Mouse (Mus musculus) kidney, adult 11 months (tissue): Measurements from ENCODE around the gene 2010003K11Rik.

Experiments
- DNase-seq: peaks from one replicate; pipeline ENCODE4 v3.0.0; 2022

The 2010003K11Rik gene

DNA sequence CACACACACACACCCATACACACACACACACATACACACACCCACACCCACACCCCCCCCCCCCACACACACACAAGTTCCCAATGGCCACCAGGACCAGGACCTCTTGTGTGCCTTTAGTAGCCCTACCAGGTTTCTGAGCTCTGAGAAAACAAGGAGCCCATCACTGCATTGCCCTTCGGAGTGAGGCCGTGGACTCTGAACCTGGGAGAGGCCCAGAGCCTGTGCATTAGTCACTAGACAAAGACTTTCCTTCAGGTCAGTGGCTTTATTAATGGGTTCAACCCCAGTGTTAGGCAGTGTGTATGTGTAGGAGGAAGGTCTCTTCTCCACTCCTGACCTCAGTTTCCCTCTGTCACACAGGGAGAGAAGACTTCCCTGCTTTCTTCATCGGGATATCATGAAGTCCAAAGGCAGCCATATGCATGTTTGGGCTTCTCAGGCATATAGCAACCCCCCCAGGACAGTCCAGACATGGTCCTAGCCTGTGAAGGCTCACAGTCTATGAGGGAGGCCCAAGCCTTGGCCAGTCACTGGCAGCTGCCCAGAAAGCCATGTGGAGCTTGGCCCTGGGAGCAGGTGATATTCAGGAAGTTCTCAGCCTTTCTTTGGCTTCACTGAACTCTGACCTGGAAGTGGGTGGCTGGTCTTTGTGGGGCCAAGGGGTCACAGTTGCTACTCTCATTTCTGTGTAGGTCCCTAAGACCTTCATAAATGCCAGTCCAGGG lies 1.7 kb downstream of the 2010003K11Rik start:
- peak; percentile 75 for DNase-seq

DNA sequence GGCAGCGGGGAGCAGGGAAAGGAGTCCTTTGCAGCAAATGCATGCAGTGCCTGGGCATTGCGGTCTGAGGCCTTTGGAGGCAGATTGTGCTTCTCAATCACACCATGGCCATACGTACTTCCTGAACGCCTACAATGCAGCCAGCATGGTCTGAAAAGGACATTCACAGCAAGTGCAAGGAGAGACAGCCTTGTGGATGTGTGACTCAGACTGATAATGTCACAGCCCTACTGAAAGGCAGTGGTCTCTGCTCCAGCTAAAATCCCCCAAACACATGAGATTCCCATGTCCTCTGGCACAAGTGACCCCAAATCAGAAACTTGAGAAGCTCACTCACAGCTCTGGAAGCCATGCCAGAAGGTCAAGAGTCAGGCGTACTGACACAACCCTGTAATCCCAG lies 2.6 kb downstream of the 2010003K11Rik start:
- no peak for DNase-seq

DNA sequence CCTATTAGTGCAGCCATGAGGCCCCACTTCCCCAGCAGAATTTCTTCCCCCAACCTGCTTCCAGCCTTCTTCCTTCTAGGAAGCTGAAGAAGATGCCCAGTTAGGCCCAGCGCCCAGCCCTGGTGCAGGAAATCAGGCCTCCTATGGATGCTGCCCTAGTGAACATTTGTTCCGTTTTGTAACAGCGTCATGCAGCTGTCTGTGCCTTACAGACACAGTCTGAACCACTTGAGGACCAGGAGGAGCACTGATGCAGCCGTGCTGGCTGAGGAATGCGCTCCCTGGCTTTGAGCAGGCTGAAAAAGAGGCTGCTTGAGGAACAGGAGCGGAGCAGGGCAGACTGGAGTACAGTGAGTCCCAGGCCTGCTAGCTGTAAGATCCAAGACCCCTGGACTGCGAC lies 3.7 kb downstream of the 2010003K11Rik start:
- no peak for DNase-seq

DNA sequence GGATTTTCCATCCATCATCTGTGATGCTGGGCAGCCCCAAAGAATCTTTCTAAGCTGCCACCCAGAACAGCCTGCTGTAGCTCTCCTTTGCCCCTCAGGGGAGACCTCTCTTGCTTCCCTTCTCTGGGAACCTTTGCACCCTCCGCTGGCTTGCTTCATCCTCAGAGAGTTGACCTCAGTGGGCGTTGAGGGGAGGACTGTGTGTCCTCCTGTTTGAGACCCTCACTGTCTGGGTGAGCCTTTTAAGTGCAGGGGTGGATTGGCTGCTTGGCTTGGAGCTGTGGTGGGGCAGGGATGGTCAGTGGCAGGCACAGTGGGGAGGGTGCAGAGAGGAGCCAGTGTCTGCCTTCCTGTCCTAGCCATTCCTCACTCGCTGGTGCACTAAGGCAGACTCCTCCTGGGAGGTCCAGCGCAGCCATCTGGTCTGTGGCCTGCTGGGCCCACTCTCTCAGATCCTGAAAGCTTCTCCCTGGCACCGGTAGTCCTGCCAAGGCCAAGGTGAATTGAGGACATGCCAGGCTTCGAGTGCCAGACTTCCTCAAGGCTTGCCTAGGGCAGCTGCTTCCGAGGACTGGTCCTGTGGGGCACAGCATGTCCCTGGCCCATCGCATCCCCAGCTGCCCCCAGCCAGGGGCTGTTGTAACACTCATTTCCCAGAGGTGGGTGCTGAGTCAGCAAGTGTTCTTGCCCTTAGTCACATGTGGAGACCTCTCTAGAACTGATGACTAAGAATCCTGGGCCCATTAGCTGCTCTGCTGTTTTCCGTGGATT lies 5.7 kb downstream of the 2010003K11Rik start:
- DNase-seq: peak; percentile 89

DNA sequence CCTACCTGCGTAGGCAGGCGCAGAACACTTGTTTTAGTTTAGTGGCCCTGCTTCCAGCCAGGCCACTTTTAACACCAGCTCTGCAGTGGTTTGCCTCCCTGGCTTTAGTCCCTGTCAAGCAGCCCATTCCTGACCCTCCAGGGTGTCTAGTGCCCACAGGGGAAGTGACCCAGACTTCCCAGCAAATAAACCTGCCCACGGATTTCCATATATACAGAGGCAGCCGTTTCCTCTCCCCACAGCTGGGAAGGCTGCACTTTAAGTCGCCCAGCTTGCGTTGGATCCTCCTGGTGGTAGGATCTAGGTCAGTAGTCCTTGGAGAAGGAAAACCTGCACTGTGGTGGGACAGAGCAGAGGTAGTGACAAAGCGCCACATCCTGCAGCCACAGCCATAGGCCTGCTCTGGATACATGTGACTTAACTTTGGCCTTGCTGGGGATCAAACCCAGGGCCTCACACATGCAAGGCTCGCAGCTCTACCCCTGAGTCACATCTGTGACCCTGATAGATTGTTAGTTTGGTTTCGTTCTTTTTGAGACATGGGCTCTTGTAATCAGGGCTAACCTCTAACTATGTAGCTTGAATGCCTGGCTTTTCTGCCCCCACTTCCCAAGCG lies 7.2 kb downstream of the 2010003K11Rik start:
- no peak for DNase-seq

DNA sequence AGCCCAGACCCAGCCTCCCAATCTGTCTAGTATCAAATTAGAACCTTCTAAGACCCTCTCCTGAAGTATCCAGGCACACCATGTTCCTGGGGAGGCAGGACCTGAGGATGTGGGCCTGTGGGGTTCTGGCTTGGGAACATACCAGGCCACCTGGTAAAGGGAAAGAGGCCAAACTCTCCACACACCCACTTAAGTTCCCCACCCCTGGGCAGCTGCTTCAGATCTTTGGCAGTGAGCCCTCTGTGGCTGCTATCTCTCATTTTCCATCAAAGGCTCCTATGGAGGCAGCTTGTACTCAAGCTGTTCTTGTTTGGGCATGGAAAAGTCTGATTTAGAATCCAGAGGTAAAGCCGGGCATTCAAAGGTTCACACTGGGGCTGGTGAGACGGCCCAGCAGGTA lies 10.5 kb downstream of the 2010003K11Rik start:
- no peak for DNase-seq

DNA sequence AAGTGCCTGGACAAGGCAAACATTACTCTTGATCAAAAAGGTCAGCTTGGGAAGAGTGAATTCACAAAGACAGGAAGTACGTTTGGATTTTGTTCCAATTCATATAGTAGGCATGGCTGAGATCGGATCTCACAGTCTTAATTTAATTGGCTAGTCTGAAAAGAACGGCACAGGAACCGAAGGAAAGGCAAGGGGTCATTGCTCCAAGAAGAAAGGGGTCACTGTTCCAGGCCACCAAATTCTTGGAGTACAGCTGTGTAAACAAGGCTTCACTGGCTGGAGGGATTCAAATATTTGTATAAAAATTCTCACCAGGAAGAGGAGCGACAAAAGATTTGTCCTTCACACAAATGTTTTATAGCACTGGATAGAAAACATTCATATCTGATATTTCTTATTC lies 13.4 kb downstream of the 2010003K11Rik start:
- no peak for DNase-seq

DNA sequence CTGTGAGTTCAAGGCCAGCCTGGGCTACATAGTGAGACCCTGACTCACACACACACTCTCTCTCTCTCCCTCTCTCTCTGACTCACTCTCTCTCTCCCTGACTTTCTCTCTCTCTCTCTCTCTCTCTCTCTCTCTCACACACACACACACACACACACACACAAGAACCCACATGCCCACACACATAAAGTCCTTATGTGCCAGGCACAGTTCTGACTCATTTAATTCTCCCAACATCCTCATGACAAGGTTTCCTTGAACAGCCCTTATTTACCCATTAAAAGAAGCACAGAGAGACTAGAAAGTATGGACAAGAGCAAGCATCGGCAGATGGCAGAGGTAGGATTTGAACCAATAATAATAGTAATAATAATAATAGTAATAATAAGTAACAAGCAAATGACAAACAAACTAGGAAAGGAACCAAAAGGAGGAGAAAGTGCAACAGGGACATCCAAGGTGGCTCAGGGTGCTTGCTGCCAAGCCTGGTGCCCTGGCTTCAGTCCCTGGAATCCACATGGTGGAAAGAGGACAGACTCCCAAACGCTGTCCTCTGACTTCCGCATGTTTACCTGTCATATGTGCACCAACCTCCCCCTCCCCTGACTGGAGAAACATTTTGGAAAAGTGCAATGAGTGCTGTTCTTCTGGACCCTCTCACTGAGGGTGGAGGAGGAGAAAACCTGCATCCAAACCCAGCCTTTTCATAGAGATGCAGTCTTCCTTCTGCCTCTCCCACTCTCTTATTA lies 16.1 kb downstream of the 2010003K11Rik start:
- DNase-seq: no peak

DNA sequence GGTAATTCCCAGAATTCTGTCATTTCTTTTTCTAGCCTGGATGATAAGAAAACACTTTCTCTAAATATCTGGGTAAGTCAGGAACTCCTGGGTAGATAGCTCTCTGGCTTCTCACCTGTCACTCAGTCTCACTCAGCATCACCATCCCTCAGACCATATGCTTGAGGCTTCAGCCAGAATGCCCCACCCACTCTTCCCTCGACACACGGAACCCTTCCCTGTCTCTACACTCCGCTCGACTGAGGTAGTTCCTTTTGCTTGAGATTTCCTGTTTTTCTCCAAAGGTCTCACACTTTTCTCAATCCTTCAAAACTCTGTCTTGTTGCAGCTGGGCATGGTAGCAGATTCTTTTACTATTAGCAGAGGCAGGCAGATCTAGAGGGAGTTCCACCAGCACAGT lies 17.1 kb downstream of the 2010003K11Rik start:
- no peak for DNase-seq

DNA sequence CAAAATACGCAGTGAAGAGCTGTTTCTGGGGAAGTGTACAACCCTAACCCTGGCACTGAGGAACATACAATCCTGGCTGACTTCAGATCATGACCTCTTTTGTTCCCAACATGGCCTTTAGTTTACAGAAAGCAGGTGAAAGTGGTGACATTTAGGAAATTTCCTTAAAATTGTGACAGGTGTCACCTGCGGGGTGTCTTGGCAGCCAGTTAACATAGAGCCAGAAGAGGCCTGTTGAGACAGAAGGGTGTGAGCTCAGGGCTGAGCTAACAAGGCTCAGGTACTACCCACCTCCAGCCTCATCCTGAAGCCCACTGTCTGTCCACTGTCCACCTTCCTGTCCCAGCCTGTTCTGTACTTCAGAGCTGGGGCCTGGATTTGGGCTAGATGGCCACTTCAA lies 18.3 kb downstream of the 2010003K11Rik start:
- DNase-seq: no peak

DNA sequence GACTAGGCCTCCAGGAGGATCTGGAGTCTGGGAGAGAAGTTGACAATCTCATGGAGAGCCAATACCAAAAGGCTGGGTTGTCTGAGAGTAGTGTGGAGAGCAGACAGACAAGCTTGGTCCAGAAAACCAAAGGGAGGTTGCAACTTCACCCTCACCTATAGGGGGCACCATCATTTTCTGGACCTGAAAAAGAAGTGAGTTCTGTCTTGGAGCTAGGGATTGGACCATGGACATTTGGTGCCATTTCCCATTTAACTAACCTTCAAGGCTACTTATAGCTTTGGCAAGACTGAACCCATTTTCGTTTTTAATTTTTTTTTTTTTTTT lies 20.2 kb downstream of the 2010003K11Rik start:
- DNase-seq: no peak

DNA sequence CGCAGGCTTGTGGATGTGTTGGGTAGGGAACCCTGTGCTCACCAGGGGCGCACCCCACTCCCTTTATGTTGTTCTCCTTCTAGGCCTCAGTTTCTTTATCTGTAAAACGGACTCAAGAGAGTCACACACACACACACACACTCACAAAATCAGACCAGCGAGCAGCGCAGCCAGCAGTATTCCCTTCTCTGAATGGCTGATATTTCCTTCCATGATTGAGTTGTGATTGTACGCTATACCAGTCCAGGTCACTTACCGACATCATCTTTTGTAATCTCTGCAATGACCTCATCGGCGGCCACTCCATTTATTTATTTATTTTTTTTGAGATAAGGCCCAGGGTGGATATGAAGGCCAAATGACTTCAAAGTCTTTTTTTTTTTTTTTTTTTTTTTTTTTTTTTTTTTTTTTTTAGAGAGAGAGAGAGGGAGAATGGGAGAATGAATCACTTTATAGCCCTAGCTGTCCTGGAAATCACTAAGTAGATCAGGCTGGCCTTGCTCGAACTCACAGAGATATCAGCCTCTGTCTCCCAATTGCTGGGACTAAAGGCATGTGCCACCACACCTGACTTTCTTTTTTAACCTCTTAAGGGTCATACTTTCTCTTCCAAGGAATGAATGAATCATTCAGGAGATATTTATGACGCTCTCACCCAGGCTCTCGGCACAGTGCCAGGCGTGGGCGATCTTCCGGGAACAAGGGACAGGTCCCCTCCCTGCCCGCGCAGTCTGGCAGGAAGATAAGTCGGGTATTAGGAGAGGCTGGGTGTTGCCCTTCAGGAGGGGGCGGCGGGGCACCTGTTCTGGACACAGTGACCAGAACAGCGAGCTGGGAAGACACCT lies 20.8 kb downstream of the 2010003K11Rik start, which contains the start of gene Syt12:
Gene Syt12 (minus strand): TSS at position 103 of the 845 bp plus-strand sequence.
- DNase-seq: no peak

DNA sequence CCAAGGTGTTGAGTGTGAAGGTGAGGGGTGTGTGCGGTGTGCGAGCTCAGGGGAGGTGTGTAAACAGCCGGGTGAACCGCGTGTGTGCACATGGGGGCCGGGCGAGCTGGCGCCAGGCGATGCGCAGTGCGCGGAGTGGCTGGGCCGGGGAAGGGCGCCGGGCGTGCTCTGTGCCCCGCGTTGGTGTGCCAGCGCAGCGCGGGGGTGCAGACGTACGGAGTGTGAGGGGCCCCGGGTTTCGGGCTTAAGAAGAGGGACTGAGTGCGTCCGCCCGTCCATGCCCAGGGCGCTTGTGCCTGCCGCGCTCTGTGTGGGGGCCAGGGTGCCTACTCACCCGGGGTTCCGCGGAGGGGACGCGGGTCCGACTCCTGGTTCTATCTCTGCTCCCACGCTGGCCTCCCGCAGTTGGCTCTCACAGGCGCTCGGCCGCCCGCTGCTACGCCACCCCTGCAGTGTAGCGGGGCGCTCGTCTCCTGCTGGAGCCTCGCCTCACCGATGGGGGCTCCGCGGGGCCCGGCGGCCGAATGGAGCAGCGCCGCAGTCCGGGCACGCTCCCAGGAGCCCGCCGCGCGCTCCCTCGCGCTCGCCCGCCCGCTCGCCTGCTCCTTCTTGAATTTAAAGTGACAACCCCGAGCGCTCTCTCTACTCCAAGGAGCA lies 21.7 kb downstream of the 2010003K11Rik start:
- no peak for DNase-seq

DNA sequence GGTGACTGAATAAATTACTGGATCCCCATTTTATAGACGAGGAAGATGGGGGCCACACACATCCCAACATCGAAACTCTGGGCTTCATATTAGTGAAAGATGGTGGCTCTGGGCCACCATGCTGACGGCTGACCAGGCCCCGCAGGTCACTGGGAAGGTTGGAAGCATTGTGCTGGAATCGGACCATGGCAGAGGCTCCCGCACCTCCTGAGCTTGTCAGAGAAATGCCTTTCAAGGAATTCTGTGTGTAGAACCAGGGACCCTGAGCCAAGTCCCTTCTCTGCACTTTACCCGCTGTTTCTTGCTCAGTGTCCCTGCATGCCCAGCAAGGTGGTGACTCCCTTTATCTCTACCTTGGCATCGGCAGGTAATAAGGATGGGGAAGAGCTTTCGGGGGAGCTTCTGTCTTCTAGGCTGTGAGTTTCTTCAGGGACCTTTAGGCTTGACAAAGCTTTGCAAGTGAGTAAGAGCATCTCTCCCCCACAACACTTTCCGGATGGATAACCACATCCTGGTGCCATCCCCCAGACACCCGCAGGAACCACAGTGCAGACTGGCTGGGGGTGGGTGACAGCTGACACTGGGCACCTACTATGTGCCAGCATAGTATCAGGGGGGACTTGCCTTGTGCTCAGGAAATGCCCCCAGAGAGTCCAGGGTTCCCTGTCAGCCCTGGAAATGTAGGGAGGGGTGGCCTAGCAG lies 23.0 kb downstream of the 2010003K11Rik start:
- DNase-seq: no peak

DNA sequence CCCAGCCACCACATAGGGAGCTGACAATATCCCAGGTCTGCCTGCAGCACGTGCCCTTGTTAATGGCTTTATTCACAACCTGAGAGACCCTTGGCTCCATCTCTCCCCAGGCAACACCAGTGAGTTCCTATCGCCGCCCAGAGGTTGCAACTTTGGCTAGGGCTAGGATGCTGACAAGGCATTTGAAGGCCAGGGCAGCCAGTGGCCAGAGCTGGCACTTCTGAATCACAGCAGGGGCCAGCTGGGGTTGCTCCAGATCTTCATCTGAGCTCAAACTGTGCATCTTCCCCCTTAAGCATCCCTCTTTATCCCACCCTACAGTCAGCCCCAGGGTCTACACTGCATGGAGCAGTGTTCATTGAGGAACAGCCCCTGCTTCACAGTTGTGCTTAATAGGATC lies 23.6 kb downstream of the 2010003K11Rik start:
- DNase-seq: no peak

DNA sequence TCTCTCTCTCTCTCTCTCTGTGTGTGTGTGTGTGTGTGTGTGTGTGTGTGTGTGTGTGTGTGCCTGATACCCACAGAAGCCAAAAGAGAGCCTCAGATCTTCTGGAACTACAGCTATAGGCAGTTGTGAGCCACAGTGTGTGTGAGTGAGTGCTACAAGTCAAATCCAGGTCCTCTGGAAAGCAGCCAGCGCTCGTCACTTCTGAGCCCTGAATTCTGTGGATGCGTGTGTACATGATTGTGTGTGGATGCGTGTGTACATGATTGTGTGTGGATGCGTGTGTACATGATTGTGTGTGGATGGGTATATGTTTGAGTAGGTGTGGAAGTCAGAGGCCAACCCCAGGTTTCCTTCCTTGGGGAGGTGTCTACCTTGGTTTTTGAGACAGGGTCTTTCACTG lies 24.8 kb downstream of the 2010003K11Rik start:
- DNase-seq: no peak

DNA sequence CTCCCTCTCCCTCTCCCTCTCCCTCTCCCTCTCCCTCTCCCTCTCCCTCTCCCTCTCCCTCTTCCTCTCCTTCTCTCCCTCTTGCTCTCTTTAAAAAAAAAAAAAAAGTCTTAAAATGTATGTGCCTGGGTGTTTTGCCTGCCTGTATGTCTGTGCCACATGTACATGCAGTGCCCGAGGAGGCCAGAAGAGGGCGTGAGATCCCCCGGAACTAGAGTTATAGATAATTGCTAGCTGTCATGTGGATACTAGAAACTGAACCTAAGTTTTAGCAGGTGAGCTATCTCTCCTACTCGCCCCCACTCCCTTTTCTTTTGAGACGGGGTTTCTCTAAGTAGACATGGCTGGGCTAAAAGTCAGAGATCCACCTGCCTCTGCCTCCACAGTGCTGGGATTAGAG lies 30.0 kb downstream of the 2010003K11Rik start:
- DNase-seq: peak; percentile 19

DNA sequence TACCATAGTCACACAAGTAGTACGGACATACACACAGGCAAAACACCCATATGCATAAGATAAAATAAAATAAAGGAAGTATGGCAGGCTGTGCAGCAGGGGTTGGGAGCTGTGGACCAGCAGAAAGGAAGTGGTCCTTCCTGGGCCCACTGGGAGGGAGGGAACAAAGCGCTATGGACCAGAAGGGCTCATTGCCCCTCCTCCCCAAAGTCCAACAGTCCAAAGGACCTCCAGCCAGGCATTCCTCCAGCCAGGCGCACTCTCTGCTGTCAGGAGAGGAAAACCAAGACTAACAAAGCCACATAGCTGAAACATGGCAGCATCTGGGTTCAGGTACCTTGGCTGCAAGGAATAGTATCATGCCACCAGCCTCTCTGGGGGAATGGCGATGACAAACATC lies 33.7 kb downstream of the 2010003K11Rik start:
- DNase-seq: no peak

DNA sequence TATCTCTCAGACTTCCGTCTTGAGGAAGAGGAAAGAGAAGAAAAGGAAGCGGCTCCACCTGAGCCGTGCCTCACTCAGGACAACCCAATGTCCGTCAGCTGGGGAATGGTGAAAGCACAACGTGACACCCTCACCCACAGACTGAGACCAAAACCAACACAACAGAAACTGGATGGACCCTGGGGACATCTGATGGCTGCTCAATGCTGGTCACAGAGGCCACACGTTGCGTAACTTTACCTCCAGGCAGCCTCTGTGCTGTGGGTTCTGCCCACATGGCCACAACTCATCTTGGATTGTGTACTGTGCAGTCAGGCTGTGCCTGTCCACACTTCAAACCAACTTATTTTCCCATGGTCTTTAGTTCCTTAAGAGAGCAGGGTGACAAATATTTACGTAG lies 36.4 kb downstream of the 2010003K11Rik start:
- no peak for DNase-seq

DNA sequence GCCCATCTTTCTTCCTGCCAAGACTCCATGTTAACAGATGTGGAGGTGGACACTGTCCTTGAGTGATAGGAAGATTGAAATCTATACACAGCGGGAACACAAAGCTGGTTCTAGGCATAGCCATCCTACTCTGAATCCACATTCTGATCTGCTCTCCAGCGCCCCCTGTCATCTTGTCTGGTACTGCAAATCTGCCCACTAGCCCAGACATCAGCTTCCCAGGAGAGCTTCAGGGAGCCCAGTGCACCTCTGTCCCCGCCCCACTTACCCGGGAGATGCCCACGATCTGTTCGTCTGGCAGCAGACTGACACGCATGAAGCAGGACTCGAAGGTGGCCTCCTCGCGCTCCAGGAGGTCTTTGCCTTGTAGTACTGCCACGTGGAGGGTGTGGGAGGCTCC lies 42.2 kb downstream of the 2010003K11Rik start:
- DNase-seq: no peak
